Mouse (Mus musculus): ENCODE results near the gene Zdhhc1. TPM values are rescaled to one million over a fixed set of nuclear protein-coding genes. Genes with fewer than 3 reads are reported as not detected.

Zdhhc1 gene
- polyA plus RNA-seq, 1 experiment from 2014 or later: 30.1 TPM

GRCm38 (mm10) chr8:105467396-105467985 is 29.2 kb downstream of the Zdhhc1 start:
- Histone ChIP-seq H3K27me3 (replicated peaks; ENCODE audit: control insufficient read depth, insufficient read depth, low read length) (peaks cover 4% of the 10 kb centered on the region; the same call in 1 of the 2 replicates), H3K9ac (ENCODE audit: low read depth, low read length) (no peak overlapping the region), H3K4me3 (ENCODE audit: low read depth, low read length) (no peak overlapping the region), H3K27ac (replicated peaks; ENCODE audit: low read depth, low read length) (no peak overlapping the region), H3K4me2 (ENCODE audit: low read depth, low read length) (no peak overlapping the region), H3K4me1 (ENCODE audit: control insufficient read depth, insufficient read depth, low read length) (peaks cover 13% of the 10 kb centered on the region), H3K9me3 (ENCODE audit: control insufficient read depth, low read length) (no peaks in the 10 kb centered on the region), H3K36me3 (ENCODE audit: control insufficient read depth, insufficient read depth, low read length) (0 out of 2 replicates have a peak, but pooled peaks cover 1% of the 10 kb centered on the region)
- ATAC-seq (ENCODE audit: low read depth): no peak
- WGBS: 87% methylated on average over 10 of the region's 10 CpGs
- no peak for DNase-seq (ENCODE audit: low spot score)

GRCm38 (mm10) chr8:105466700-105467291 is 29.9 kb downstream of the Zdhhc1 start:
- Histone ChIP-seq H3K4me1 (ENCODE audit: control insufficient read depth, insufficient read depth, low read length) (peaks cover 12% of the 10 kb centered on the region), H3K27me3 (replicated peaks; ENCODE audit: control insufficient read depth, insufficient read depth, low read length) (no peaks in the 10 kb centered on the region; the same call in 1 of the 2 replicates), H3K4me2 (ENCODE audit: low read depth, low read length) (no peak overlapping the region), H3K9me3 (ENCODE audit: control insufficient read depth, low read length) (no peaks in the 10 kb centered on the region), H3K9ac (ENCODE audit: low read depth, low read length) (no peak overlapping the region), H3K36me3 (ENCODE audit: control insufficient read depth, insufficient read depth, low read length) (no peaks in the 10 kb centered on the region), H3K27ac (replicated peaks; ENCODE audit: low read depth, low read length) (no peak overlapping the region), H3K4me3 (ENCODE audit: low read depth, low read length) (no peak overlapping the region)
- DNase-seq (ENCODE audit: low spot score): peak; percentile 48
- WGBS: 79% methylated on average over 7 of the region's 7 CpGs
- no peak for ATAC-seq (ENCODE audit: low read depth)

- Histone ChIP-seq H3K27me3 (replicated peaks; ENCODE audit: control insufficient read depth, insufficient read depth, low read length) (no peaks in the 10 kb centered on the region; the same call in 1 of the 2 replicates), H3K4me3 (ENCODE audit: low read depth, low read length) (no peak overlapping the region), H3K27ac (replicated peaks; ENCODE audit: low read depth, low read length) (no peak overlapping the region), H3K4me1 (ENCODE audit: control insufficient read depth, insufficient read depth, low read length) (peaks cover 6% of the 10 kb centered on the region; the same call in 1 of the 2 replicates), H3K9me3 (ENCODE audit: control insufficient read depth, low read length) (no peaks in the 10 kb centered on the region), H3K4me2 (ENCODE audit: low read depth, low read length) (no peak overlapping the region), H3K36me3 (ENCODE audit: control insufficient read depth, insufficient read depth, low read length) (no peaks in the 10 kb centered on the region), H3K9ac (ENCODE audit: low read depth, low read length) (no peak overlapping the region)
- 81% methylated on average over 6 of the region's 6 CpGs for whole genome bisulfite sequencing
- ATAC-seq (ENCODE audit: low read depth) (no peak), DNase-seq (ENCODE audit: low spot score) (no peak)
These were observed 30.5 kb downstream of the Zdhhc1 start for GRCm38 (mm10) chr8:105466246-105466645.

GRCm38 (mm10) chr8:105464595-105464994 is 32.1 kb downstream of the Zdhhc1 start:
- DNase-seq (ENCODE audit: low spot score) (no peak), ATAC-seq (ENCODE audit: low read depth) (no peak)
- no peaks in the 10 kb centered on the region for H3K9me3 ChIP-seq (ENCODE audit: control insufficient read depth, low read length)
- no peak overlapping the region for H3K4me3 ChIP-seq (ENCODE audit: low read depth, low read length)
- WGBS: 75% methylated on average over 7 of the region's 7 CpGs
- no peaks in the 10 kb centered on the region for H3K36me3 ChIP-seq (ENCODE audit: control insufficient read depth, insufficient read depth, low read length)
- H3K9ac ChIP-seq (ENCODE audit: low read depth, low read length): no peak overlapping the region
- H3K27me3 ChIP-seq (replicated peaks; ENCODE audit: control insufficient read depth, insufficient read depth, low read length): no peaks in the 10 kb centered on the region
- H3K4me1 ChIP-seq (ENCODE audit: control insufficient read depth, insufficient read depth, low read length): no peaks in the 10 kb centered on the region; the same call in 1 of the 2 replicates
- H3K4me2 ChIP-seq (ENCODE audit: low read depth, low read length): no peak overlapping the region
- no peak overlapping the region for H3K27ac ChIP-seq (replicated peaks; ENCODE audit: low read depth, low read length)

DNA sequence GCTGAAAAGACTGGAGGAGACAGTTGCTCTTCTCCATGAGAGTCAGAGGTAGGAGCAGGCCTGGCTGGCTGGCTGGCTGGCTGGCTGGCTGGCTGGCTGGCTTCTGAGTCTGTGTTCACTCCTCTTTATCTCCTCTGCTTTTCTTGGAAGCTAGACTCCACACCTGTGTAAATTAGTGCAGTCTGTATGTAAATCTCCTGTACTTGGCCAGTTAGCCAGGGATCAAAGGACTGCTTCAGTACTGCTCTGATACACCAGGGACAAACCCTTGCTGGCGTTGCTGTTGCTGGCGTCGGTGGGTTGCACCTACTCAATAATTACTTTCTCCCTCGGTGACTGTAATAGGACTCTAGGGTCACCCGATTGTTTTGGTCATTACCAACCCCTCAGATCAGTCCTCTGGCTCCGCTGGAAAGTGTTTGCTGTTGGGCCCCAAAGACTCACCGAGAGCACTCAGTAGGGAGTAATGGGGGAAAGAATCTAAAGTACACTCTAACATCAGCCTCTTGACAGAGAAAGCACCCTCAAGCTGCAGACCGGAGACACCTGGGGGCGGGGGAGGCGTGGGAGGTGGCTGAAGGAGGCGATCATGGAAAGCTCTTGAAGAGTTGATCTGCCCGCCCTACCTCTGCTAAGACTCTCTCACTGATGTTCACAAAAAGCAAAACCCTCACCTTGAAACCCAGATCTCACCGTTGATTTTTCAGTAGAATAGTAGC is 35.5 kb downstream of the Zdhhc1 start:
- Histone ChIP-seq H3K9me3 (ENCODE audit: control insufficient read depth, low read length) (no peaks in the 10 kb centered on the region), H3K27me3 (replicated peaks; ENCODE audit: control insufficient read depth, insufficient read depth, low read length) (no peaks in the 10 kb centered on the region), H3K36me3 (ENCODE audit: control insufficient read depth, insufficient read depth, low read length) (no peaks in the 10 kb centered on the region), H3K4me2 (ENCODE audit: low read depth, low read length) (no peak overlapping the region), H3K4me3 (ENCODE audit: low read depth, low read length) (no peak overlapping the region), H3K27ac (replicated peaks; ENCODE audit: low read depth, low read length) (no peak overlapping the region), H3K9ac (ENCODE audit: low read depth, low read length) (no peak overlapping the region), H3K4me1 (ENCODE audit: control insufficient read depth, insufficient read depth, low read length) (no peaks in the 10 kb centered on the region)
- ATAC-seq (ENCODE audit: low read depth) (no peak), DNase-seq (ENCODE audit: low spot score) (no peak)
- WGBS: 64% methylated on average over 13 of the region's 13 CpGs

- H3K4me2 ChIP-seq (ENCODE audit: low read depth, low read length): no peak overlapping the region
- H3K27ac ChIP-seq (replicated peaks; ENCODE audit: low read depth, low read length): no peak overlapping the region
- H3K9ac ChIP-seq (ENCODE audit: low read depth, low read length): no peak overlapping the region
- ATAC-seq (ENCODE audit: low read depth) (no peak), DNase-seq (ENCODE audit: low spot score) (no peak)
- H3K27me3 ChIP-seq (replicated peaks; ENCODE audit: control insufficient read depth, insufficient read depth, low read length): no peaks in the 10 kb centered on the region; the same call in 1 of the 2 replicates
- H3K4me3 ChIP-seq (ENCODE audit: low read depth, low read length): no peak overlapping the region
- H3K9me3 ChIP-seq (ENCODE audit: control insufficient read depth, low read length): no peaks in the 10 kb centered on the region
- no peaks in the 10 kb centered on the region for H3K36me3 ChIP-seq (ENCODE audit: control insufficient read depth, insufficient read depth, low read length)
- WGBS: 58% methylated on average over 10 of the region's 10 CpGs
- H3K4me1 ChIP-seq (ENCODE audit: control insufficient read depth, insufficient read depth, low read length): no peaks in the 10 kb centered on the region
These were observed 41.5 kb downstream of the Zdhhc1 start for GRCm38 (mm10) chr8:105455218-105455617.

DNA sequence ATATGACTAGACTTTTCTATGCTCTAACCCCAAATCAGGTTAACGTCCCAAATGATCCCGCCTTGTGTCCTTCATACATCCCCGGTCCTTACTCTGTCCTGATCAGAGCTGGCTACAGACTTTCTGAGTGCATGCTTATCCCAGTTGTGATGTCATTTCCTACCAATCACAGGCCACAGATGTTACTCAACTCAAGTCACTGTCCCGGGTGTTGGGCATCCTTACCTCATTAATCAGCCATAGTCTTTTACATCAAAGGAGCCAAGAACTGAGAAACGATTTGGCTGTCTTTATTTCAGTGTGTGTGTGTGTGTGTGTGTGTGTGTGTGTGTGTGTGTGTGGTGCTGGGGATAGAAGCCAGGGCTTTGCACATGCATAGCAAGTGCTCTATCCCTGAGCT is 42.6 kb downstream of the Zdhhc1 start:
- no peak for ATAC-seq (ENCODE audit: low read depth)
- no peaks in the 10 kb centered on the region for H3K9me3 ChIP-seq (ENCODE audit: control insufficient read depth, low read length)

DNA sequence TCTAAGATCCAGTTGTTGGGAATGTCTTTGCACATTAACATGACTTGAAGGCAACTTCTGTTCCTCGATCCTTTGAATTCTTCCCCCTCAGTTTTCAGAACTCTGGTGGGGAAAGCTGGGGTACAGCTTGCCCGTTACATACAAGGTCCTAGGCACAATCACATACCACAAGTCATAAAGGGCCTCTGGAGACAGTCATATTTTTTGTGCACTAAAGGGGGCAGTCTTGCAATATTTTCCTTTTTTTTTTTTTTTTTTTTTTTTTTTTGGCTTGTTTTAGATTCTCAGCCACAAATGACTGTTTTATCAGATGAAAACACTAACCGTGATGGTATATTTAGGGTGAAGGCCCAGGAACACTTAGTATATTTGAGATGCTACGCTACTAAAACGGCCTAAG is 43.4 kb downstream of the Zdhhc1 start:
- no peaks in the 10 kb centered on the region for H3K36me3 ChIP-seq (ENCODE audit: control insufficient read depth, insufficient read depth, low read length)
- H3K9me3 ChIP-seq (ENCODE audit: control insufficient read depth, low read length): no peaks in the 10 kb centered on the region
- DNase-seq (ENCODE audit: low spot score): no peak
- H3K27me3 ChIP-seq (replicated peaks; ENCODE audit: control insufficient read depth, insufficient read depth, low read length): no peaks in the 10 kb centered on the region; the same call in 1 of the 2 replicates
- 61% methylated on average over 5 of the region's 5 CpGs for WGBS
- H3K27ac ChIP-seq (replicated peaks; ENCODE audit: low read depth, low read length): no peak overlapping the region
- no peak overlapping the region for H3K9ac ChIP-seq (ENCODE audit: low read depth, low read length)
- H3K4me3 ChIP-seq (ENCODE audit: low read depth, low read length): no peak overlapping the region
- H3K4me1 ChIP-seq (ENCODE audit: control insufficient read depth, insufficient read depth, low read length): no peaks in the 10 kb centered on the region
- no peak for ATAC-seq (ENCODE audit: low read depth)
- no peak overlapping the region for H3K4me2 ChIP-seq (ENCODE audit: low read depth, low read length)

More for the DNA sequence above, 42.6 kb downstream of the Zdhhc1 start:
- Histone ChIP-seq H3K27ac (replicated peaks; ENCODE audit: low read depth, low read length) (no peak overlapping the region), H3K9ac (ENCODE audit: low read depth, low read length) (no peak overlapping the region), H3K36me3 (ENCODE audit: control insufficient read depth, insufficient read depth, low read length) (no peaks in the 10 kb centered on the region), H3K4me1 (ENCODE audit: control insufficient read depth, insufficient read depth, low read length) (no peaks in the 10 kb centered on the region), H3K27me3 (replicated peaks; ENCODE audit: control insufficient read depth, insufficient read depth, low read length) (no peaks in the 10 kb centered on the region; the same call in 1 of the 2 replicates), H3K4me3 (ENCODE audit: low read depth, low read length) (no peak overlapping the region), H3K4me2 (ENCODE audit: low read depth, low read length) (no peak overlapping the region)
- DNase-seq (ENCODE audit: low spot score): no peak
- 71% methylated on average over 5 of the region's 5 CpGs for WGBS
